Mouse (Mus musculus) kidney, postnatal 0 days (tissue): ENCODE data around the gene Scn8a. TPM values are rescaled to one million over a fixed set of nuclear protein-coding genes. Genes with fewer than 3 reads are reported as not detected.

Source experiments
- ATAC-seq: fragments of 200-750 bp; cut with Nextera tagmentation; replicated peaks from 2 replicates; pipeline ENCODE4 v1.8.0; 2017; ENCODE audit warnings: low read depth, moderate number of reproducible peaks, moderate TSS enrichment, moderate library complexity; ENCODE audit not compliant: low FRiP score
- DNase-seq: peaks from one replicate; pipeline ENCODE4 v3.0.0-alpha.2; 2016; ENCODE audit warnings: low spot score
- H3K27ac ChIP-seq: fragments of 300-500 bp; sonication (generic); 2 replicates; pipeline ENCODE4 v1.5.1; 2014; ENCODE audit warnings: mild to moderate bottlenecking
- H3K27me3 ChIP-seq: fragments of 300-500 bp; sonication (generic); 2 replicates; pipeline ENCODE4 v1.6.1; 2014; ENCODE audit warnings: low read length, mixed read lengths; ENCODE audit not compliant: insufficient read depth
- H3K36me3 ChIP-seq: fragments of 300-500 bp; sonication (generic); 2 replicates; pipeline ENCODE4 v1.6.1; 2014; ENCODE audit warnings: low read length, mixed read lengths; ENCODE audit not compliant: insufficient read depth
- H3K4me1 ChIP-seq: fragments of 300-500 bp; sonication (generic); replicated peaks from 2 replicates; pipeline ENCODE4 v1.6.1; 2014; ENCODE audit warnings: antibody characterized with exemption, low read length, mixed read lengths; ENCODE audit not compliant: insufficient read depth
- H3K4me2 ChIP-seq: fragments of 300-500 bp; sonication (generic); 2 replicates; pipeline ENCODE4 v1.6.1; 2014; ENCODE audit warnings: mild to moderate bottlenecking, low read length, moderate library complexity, mixed read lengths
- H3K4me3 ChIP-seq: fragments of 300-500 bp; sonication (generic); replicated peaks from 2 replicates; pipeline ENCODE4 v1.5.1; 2014; ENCODE audit warnings: low read depth, low read length
- H3K9ac ChIP-seq: fragments of 300-500 bp; sonication (generic); 2 replicates; pipeline ENCODE4 v1.6.1; 2014; ENCODE audit warnings: low read depth, low read length
- H3K9me3 ChIP-seq: fragments of 300-500 bp; sonication (generic); replicated peaks from 2 replicates; pipeline ENCODE4 v1.6.1; 2016; ENCODE audit warnings: low read length, inconsistent platforms, mixed read lengths
- CTCF ChIP-seq: IDR thresholded peaks from 2 replicates; pipeline ENCODE4 v1.5.1; 2016; ENCODE audit warnings: antibody characterized with exemption, low read depth, mild to moderate bottlenecking, moderate library complexity
- WGBS: fragments of 180-500 bp; shearing (Covaris S2); extraction: QIAGEN DNeasy Blood & Tissue Kit; methylation state at CpG from one replicate; pipeline ENCODE4 v1.1.7; 2014; 5-methylcytosine and 5-hydroxymethylcytosine counted together
- polyA plus RNA-seq: library from polyadenylated mRNA; unstranded; fragments of >200 nt; fragmentation: Nextera tagmentation; extraction: Ambion mirVana; gene quantifications from 2 replicates; pipeline ENCODE4 v1.2.1, GENCODE M21; 2015

The Scn8a gene
- polyA plus RNA-seq, 1 experiment from 2014 or later, result 5.9 TPM

- Histone ChIP-seq H3K27ac (no peak overlapping the region), H3K9ac (peak overlapping the region; percentile 61), H3K4me1 (peaks cover 3% of the 10 kb centered on the region; the same call in 1 of the 2 replicates), H3K36me3 (no peaks in the 10 kb centered on the region), H3K27me3 (peaks cover 19% of the 10 kb centered on the region), H3K4me2 (peak overlapping the region; percentile 91), H3K9me3 (no peaks in the 10 kb centered on the region), H3K4me3 (peak overlapping the region; percentile 68)
- under 1% methylated on average over 47 of the region's 53 CpGs for WGBS
- TF ChIP-seq CTCF, result no peak
- ATAC-seq, result peak; percentile 18; the same call in 1 of the 2 replicates
- DNase-seq, result no peak
Observed at GRCm38 (mm10) chr15:100871107-100872011, 1.7 kb downstream of the Scn8a start.

DNA sequence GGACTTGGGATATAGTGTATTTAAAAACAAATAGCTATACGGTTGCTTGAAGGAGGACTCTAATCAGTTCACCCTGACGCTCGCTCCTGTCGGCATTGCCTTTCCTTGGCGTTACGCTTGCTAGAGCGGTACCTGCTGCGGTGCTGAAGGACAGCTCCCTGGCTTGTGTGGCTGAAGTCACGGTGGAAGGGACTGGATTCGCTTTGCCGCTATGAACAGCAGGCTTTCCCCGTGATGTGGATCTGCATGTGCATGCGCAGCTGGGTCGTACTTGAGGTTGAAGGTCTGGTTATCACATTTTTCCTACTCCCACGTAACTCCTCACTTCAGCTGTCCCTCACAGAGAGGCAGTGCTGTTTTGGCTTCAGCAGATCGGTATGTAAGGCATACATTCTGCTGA is 3.5 kb downstream of the Scn8a start:
- Histone ChIP-seq H3K9me3 (no peaks in the 10 kb centered on the region), H3K9ac (no peak overlapping the region), H3K4me3 (no peak overlapping the region), H3K27me3 (peaks cover 19% of the 10 kb centered on the region), H3K27ac (no peak overlapping the region), H3K4me2 (no peak overlapping the region), H3K36me3 (no peaks in the 10 kb centered on the region), H3K4me1 (peaks cover 3% of the 10 kb centered on the region; the same call in 1 of the 2 replicates)
- TF ChIP-seq CTCF, result no peak
- WGBS, result 2% methylated on average over 16 of the region's 16 CpGs
- no peak; the same call in 1 of the 2 replicates for ATAC-seq
- DNase-seq, result peak; percentile 95

DNA sequence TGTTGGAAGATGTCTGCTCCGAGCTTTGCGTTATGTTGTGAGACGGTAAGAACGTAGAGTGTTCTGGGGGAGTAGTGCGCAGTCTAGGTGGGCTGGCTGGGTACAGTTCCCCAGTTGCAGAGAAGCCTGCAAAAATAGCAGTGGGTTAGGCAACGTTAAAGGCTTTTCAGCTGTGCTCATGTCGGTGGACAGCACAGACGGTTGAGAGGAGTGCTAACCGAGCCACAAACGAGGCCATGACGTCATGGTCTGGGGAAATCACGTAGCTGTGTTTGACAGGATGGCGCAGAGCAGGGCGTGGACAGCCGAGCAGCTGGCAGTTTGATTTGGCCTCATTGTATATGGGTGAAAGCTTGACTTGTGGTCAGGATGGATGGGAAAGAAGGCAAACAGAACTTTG is 9.4 kb downstream of the Scn8a start:
- Histone ChIP-seq H3K4me1 (no peaks in the 10 kb centered on the region), H3K9ac (no peak overlapping the region), H3K36me3 (no peaks in the 10 kb centered on the region), H3K4me3 (no peak overlapping the region), H3K27ac (no peak overlapping the region), H3K9me3 (no peaks in the 10 kb centered on the region), H3K4me2 (no peak overlapping the region), H3K27me3 (no peaks in the 10 kb centered on the region)
- no peak for TF ChIP-seq CTCF
- 68% methylated on average over 15 of the region's 15 CpGs for WGBS
- ATAC-seq, result no peak
- DNase-seq, result no peak

DNA sequence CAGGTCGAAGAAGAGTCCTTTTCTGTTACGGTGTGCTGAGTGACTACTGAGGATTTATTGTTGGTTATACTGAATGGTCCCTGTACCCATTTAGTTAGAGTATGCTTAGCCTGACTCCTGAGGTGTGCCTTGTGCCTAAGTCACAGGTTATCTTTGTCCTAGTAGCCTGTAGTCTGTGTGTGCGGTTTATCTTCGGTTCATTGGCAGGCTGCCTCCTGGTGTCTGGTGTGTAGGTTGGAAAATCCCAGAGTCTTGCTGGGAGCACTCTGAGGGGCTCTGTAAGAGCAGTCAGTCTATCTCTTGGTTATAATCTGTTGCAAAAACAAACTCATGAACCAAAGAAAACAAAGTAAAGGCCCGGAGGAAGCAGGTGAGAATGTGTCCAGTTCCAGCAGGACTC is 11.7 kb downstream of the Scn8a start:
- 64% methylated on average over 5 of the region's 5 CpGs for WGBS
- ATAC-seq, result no peak
- Histone ChIP-seq H3K4me1 (no peaks in the 10 kb centered on the region), H3K4me3 (no peak overlapping the region), H3K27ac (no peak overlapping the region), H3K9me3 (no peaks in the 10 kb centered on the region), H3K27me3 (no peaks in the 10 kb centered on the region), H3K36me3 (no peaks in the 10 kb centered on the region), H3K9ac (no peak overlapping the region), H3K4me2 (no peak overlapping the region)
- DNase-seq, result no peak
- TF ChIP-seq CTCF, result no peak

GRCm38 (mm10) chr15:100884481-100884880 is 14.8 kb downstream of the Scn8a start:
- TF ChIP-seq CTCF, result no peak
- no peaks in the 10 kb centered on the region for H3K4me1 ChIP-seq
- no peak overlapping the region for H3K4me3 ChIP-seq
- no peaks in the 10 kb centered on the region for H3K9me3 ChIP-seq
- H3K27ac ChIP-seq, result no peak overlapping the region
- no peaks in the 10 kb centered on the region for H3K27me3 ChIP-seq
- WGBS, result 92% methylated on average over 6 of the region's 6 CpGs
- ATAC-seq (no peak), DNase-seq (no peak)
- H3K4me2 ChIP-seq, result no peak overlapping the region
- no peak overlapping the region for H3K9ac ChIP-seq
- H3K36me3 ChIP-seq, result no peaks in the 10 kb centered on the region

DNA sequence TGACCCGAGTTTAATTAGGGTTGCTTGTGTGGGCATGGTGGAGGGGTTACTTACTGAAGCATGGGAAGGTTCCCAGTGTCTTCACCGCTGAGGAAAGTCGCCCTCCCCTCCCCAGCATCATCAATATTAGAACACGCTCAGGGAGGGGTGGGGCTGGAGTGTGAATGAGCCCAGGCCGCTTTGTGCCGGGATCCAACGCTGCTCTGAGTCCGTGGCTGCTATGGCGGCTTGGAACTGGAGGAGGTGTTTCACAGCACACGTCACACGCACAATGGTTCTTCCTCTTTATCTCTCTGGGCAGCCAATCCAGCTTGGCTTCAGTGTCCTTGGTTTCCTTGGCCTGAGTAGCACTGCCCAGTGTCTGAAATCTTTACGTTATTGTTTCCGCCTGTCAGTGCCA is 22.3 kb downstream of the Scn8a start:
- Histone ChIP-seq H3K4me2 (peak overlapping the region; percentile 30), H3K9me3 (no peaks in the 10 kb centered on the region), H3K4me1 (no peaks in the 10 kb centered on the region), H3K9ac (no peak overlapping the region), H3K36me3 (no peaks in the 10 kb centered on the region), H3K4me3 (no peak overlapping the region), H3K27ac (no peak overlapping the region), H3K27me3 (no peaks in the 10 kb centered on the region)
- ATAC-seq (no peak), DNase-seq (no peak)
- TF ChIP-seq CTCF, result no peak
- 44% methylated on average over 13 of the region's 13 CpGs for whole genome bisulfite sequencing
